Mouse (Mus musculus): Measurements from ENCODE around the gene Zbtb20.

Zbtb20 gene

GRCm38 (mm10) chr16:43671972-43672371, 796.3 kb downstream of the Zbtb20 start:
- no peak for DNase-seq

DNA sequence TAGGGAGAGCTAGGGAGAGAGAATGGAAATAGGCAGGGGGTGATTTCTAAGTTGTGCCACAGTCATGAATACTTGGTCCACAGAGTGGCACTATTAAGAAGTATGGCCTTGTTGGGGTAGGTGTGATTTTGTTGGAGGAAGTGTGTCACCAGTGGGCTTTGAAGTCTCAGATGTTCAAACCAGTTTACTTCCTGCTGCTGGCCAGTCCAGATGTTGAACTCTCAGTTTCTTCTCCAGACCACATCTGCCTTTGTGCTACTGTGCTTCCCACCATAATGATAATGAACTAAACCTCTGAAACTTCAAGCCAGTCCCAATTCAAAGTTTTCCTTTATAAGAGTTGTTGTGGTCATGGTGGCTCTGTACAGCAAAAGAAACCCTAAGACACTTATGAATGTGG, 797.0 kb downstream of the Zbtb20 start:
- DNase-seq: no peak

- DNase-seq: no peak
Measured at GRCm38 (mm10) chr16:43674400-43674799, 798.7 kb downstream of the Zbtb20 start.

GRCm38 (mm10) chr16:43687968-43688367, 812.3 kb downstream of the Zbtb20 start:
- no peak for DNase-seq

DNA sequence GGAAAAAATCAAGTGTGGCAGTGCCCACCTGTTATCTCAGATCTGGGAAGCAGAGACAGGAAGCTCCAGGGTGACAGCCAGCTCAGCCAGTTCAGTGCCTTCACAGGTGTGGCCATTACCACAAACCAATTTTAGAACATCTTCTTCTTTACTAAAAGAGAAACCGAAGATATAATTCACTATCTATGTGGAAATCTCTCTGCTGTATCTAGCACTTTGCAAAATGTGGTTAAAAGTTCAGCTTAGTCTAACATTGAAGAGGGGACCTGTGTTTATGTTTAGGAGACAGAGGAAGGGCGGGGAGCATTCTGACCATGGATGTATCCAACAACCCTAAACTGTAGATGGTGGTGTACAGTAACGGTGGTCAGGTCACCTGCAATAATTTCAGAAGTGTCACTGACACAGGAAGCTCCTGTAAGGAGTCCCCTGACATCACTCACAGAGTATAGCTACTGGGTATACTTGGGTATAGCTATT, 814.6 kb downstream of the Zbtb20 start:
- peak; percentile 34 for DNase-seq

GRCm38 (mm10) chr16:43690912-43691311, 815.2 kb downstream of the Zbtb20 start:
- no peak for DNase-seq

DNA sequence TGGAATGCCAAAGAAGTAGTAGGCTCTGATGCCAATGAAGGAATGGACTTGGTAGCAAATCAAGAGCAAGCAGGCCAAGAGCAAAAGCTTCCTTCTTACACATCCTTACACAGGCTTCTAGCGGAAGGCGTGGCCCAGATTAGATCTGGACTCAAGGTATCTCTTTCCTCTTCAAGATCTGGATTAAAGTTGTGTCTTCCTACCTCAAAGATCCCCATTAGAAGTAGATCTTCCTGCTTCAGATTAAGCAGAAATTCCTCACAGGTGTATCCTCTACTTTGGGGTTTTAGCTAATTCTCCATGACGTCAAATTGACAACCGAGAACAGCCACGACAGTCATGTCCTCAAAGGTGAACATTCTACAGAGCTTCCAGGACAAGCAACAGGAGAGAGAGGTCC, 816.1 kb downstream of the Zbtb20 start:
- DNase-seq: no peak

Measured in thymus, postnatal 25 days (tissue).